Mouse (Mus musculus) left cerebral cortex, postnatal 36 days (tissue): ENCODE measurements around the gene 2410004B18Rik. TPM values are rescaled to one million over a fixed set of nuclear protein-coding genes. Genes with fewer than 3 reads are reported as not detected.
A peak's percentile ranks its signal among the peaks of the same experiment; 100 is the strongest.
"Not testable (repeated sequence)": the region's sequence is repeated elsewhere in the genome, so short reads cannot be mapped to it uniquely, and the experiment has no call there.

Experiments
- DNase-seq, 2 experiments: peaks; one replicate each; pipeline ENCODE4 v3.0.0; 2021 to 2022; ENCODE audit warnings: low spot score in 2 of 2, mixed read lengths in 1 of 2
- intact Hi-C: fragments of 180-260 bp; cut with DNase I; formaldehyde crosslinking; loops from one replicate; pipeline ENCODE4 v1.15.1; 2025
- total RNA-seq, 2 experiments: library from RNA; stranded (reverse); gene quantifications; 2 replicates each; pipeline ENCODE4 v1.2.3; 2021

The 2410004B18Rik gene
- 10 to 100 TPM; 36.8 to 44.5 TPM for total RNA-seq

DNA sequence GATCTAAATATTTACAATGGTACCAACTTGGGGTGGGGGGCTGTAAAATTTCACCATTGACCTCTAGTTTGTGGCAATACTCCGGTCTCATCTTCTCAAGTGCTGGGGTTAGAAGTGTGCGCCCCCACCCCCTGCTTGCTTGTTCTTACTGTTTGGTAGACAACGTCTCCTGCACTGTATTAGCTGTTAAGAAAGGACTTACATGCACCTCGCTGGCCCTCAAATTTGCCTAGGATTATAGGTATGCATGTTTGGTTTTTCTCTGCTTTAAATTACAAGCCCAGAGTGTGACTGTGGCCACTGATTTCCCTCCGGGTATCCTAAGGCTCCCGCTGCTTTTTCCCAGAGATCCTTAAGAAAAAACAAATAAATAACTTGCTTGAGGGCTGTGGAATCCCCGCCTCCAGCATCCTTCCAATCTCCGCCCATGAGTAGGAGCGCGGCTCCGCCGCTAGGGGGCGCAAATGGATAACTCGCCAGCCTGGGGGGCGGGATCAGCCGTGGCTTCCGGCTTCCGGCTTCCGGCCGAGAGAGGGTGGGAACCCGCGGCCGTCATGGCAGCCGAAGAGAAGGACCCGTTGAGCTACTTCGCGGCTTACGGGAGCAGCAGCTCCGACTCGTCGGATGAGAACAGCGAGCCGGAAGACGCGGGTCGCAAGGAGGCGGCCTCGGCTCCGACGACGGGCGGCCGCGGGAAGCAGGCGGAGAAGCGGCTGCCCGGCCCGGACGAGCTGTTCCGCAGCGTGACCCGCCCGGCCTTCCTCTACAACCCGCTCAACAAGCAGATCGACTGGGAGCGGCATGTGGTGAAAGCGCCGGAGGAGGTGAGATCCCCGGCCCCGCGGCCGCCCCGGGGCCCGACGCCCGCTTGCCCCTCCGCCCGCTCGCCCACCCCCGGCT lies at the start of gene 2410004B18Rik:
Gene 2410004B18Rik, plus strand, starts transcription at position 510 of the 900 bp plus-strand sequence.
- intact Hi-C loops = no loop called here
- peak; percentile 88 for DNase-seq

GRCm38 (mm10) chr3:145890346-145891132 lies 47.3 kb upstream of the 2410004B18Rik start:
- DNase-seq = peak; percentile 10 to 11
- intact Hi-C loops = no loop called here

DNA sequence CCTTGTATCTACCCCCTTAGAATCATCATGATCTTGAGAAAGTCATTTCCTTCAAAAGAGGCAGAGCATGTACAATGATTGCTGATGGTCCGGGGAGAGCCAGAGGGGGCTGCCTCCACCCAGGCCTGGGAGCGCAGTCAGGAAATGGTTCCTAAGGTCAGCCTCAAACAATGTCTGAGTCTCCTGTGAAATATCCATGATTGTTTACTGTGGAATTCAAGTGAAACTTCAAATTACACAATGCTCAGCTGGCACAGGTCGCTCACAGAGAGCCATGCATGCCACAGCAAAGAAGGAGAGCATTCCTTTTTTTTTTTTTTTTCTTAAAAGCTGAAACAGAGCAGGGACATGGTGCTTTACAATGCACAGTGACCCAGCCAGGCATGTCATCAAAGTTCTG lies 45.4 kb upstream of the 2410004B18Rik start:
- no peak for DNase-seq
- intact Hi-C loops = no loop called here

GRCm38 (mm10) chr3:145894131-145894530 lies 43.7 kb upstream of the 2410004B18Rik start:
- intact Hi-C loops = no loop called here

GRCm38 (mm10) chr3:145897749-145898148 lies 40.1 kb upstream of the 2410004B18Rik start:
- DNase-seq = no peak
- intact Hi-C loops = no loop called here

More at GRCm38 (mm10) chr3:145894131-145894530, 43.7 kb upstream of the 2410004B18Rik start:
- DNase-seq = no peak

DNA sequence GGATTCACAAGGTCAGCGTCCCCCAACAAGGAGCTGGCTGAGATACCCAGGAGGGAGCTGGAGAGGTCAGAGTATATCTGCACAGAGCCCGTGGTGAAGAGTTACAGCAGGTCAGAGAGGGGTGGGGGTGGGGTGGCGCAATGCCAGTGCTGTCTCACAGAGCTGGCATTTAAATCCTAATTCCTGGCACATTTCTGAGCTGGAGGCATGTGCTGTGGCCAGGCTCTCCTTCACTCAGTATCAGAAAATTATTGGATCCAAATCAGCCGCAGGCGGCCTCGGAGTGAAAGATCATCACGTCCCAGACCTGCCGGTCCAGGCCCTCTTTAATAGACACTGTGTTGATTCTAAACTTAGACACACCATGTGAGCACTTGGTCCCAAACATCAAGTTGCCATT lies 38.0 kb upstream of the 2410004B18Rik start:
- no peak for DNase-seq
- intact Hi-C loops = loop anchor here (5.0 to 10.0 kb wide), 2 partner anchors 43 to 255 kb away; partner anchors contain the start of gene Ccn1

DNA sequence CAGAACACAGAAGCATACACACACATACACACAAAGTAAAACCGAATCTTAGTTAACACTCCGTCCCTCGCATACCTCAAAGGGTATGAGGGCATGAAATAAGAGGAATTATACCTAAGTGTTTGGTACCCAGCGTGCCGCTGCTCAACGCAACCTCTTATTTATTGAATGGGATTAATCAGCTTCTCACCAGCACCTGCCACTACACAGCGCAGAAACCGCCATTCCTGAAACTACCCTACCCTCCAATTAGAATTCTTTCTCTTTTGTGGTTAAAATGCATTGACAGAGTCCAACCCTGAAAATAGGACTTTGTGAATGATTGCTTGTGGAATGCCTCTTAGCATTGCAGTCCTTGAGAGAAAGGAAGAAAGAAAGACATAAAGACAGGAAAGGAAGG lies 34.3 kb upstream of the 2410004B18Rik start:
- intact Hi-C loops = loop anchor here (5.0 to 10.0 kb wide), 2 partner anchors 46 to 259 kb away; partner anchors contain the start of gene Ccn1
- DNase-seq = no peak

GRCm38 (mm10) chr3:145904850-145905776 lies 32.7 kb upstream of the 2410004B18Rik start:
- intact Hi-C loops = loop anchor here (1.0 to 10.0 kb wide), 3 partner anchors 48 to 322 kb away; partner anchors contain the start of gene Ccn1
- DNase-seq = peak; percentile 36 to 61

GRCm38 (mm10) chr3:145906582-145906981 lies 31.2 kb upstream of the 2410004B18Rik start:
- intact Hi-C loops = loop anchor here (10.0 kb wide), 1 partner anchor 262 kb away; the partner anchor contains the start of gene Ccn1
- DNase-seq = no peak

DNA sequence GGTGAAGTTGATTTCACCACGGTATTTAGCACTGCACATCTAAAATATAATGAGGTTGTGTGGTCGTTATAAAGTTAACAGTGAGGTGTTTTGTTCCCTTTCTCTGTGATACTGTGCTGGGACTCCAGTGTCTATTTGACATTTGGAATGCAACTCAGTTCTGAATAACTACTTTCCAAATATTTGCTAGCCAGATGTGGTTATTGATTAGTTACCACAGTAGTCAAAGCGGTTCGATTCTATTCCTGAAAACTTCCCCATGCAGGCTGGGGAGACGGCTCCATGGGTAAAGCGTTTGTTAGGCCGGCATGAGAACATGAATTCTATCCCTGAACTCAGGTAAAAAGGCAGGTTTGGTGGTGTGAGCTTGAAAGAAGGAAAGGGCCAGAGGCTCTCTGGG lies 25.3 kb upstream of the 2410004B18Rik start:
- no peak for DNase-seq
- intact Hi-C loops = no loop called here

GRCm38 (mm10) chr3:145913263-145913662 lies 24.6 kb upstream of the 2410004B18Rik start:
- DNase-seq = no peak
- intact Hi-C loops = no loop called here

DNA sequence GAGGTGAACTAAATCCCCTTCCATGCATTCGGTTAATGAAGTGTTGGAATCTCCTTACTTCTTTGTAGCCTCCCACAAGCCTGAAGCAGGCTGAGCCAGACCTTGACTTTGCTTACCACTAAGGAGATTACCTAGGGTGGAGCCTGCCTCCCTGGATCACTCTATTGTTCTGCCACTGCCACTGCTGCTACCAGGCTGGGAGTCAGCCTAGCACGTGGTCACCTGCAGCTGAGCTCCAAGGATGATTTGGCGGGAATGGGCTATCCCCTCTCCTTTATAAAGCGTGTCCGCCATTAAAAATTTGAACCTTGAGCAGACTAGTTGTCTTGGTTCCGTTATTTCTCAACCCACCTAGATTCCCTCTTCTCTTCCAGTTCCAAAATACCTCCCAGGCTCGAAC lies 23.9 kb upstream of the 2410004B18Rik start:
- DNase-seq, intact Hi-C loops: not testable (repeated sequence)

DNA sequence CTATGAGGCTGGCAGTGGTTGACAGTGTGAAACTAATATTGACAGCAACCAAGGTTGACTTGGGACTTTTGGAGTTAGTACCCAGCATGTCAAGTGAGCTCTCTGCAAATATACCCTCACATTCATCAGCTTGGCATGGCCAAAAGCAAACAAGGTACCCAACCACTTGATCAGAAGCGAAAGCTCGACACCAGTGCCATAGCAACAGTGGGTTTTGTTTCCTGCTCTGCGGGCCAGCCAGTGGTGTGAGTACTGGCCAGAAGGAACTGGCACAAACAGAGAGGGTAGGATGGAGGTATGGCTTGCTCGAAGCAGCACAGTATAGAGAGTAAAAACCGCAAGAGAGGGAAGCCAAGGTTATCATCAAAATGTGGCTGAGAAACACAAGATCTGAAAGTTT lies 21.4 kb upstream of the 2410004B18Rik start:
- DNase-seq = no peak
- intact Hi-C loops = no loop called here

DNA sequence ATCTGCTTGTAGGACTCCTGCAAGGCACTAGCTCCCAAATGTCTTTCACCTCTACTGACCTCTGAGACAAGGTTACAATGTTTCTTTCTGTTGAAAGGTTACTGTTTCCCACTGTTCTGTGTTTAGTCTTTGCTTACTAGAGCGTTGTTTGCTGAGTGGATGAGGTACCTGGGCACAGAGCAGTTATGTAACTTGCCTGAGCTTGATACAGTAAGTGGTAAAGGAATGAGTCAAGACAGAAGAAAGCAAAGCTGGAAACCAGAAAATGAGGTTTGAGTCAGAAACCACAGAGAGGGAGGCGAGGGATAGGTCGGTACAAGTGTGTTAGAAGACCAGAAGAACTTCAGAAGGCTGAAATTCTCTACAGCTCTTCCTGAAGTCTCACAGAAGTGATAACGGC lies 21.0 kb upstream of the 2410004B18Rik start:
- DNase-seq = no peak
- intact Hi-C loops = no loop called here

- DNase-seq = no peak
- intact Hi-C loops = no loop called here
Measured at GRCm38 (mm10) chr3:145922019-145922854, 15.6 kb upstream of the 2410004B18Rik start, which contains the start of gene Bcl10. Gene Bcl10 (plus strand): TSS chr3:145922804.

DNA sequence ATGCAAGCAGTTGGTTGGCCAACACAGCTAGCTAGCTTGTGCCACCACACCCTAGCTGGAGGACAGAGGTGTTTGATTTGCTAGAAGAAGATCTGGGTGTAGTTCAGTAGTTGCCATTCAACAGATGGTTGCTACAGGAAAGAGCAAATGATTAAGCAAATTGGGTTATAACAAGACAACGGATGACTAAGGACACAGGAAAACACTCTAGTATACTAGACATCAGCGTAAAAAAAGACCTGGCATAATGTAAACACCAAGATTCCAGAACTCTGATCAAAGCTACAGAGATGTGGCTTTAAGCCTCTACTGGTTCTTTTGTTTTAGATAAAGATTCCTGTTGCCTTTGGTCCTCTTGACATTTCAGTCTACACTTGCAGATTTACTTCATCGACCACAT lies 14.8 kb upstream of the 2410004B18Rik start:
- no peak for DNase-seq
- intact Hi-C loops = no loop called here

DNA sequence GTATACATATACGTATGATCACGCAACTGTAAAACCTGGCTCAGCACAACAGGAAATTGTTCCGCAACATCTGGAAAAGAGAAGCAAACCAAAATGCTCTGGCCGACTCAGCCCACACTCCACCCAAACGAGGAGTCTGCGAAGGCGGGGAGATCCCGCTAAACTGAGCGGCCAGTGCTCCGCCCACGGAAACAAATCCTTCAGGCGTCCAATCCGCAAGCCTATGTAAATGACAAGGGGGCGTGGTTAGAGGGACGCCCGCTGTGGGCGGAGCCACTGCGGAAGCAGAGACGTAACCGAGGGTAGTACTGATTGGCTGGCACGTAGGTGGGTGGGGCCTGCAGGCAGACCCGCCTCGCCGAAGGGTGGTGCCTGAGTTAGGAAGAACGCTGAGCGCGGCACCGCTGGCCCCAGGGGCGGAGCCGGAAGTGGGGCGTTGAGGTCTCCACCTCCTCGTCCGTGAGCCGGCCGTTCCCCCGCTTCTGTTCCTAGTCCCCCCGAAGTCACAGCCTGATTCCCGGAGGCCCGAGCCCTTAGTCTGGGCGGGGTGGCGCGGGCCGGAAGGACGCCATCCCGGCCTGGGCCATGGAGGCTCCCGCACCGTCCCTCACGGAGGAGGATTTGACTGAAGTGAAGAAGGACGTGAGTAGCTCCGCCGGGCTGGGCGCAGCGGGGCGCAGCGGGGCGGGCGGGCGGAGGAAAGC lies 13.8 kb upstream of the 2410004B18Rik start:
- DNase-seq = peak; percentile 99
- intact Hi-C loops = no loop called here
